Mouse (Mus musculus): Measurements from ENCODE around the gene Kif13a.

DNA sequence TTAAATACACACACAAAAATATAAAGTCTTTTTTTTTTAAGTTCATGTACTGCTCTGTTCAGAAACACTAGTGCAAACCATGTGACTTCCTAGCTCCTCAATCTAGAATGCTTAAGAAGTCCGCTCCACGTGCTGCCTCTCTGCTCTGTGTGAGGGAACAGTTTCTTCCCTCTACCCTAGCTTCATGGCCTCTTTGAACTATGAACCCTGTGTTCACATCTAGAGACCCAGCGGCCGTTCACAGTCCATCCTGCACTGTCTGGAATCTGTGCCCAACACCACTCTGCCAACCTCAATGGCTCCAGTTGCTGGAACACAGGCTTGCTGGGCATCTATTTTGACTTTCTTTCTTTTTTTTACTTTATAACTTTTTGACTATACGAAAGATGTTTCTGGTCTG is 75.2 kb downstream of the Kif13a start:
- no peak for TF ChIP-seq EP300 (optimal IDR thresholded peaks at IDR 0.05)
- no peak for TF ChIP-seq CTCF (IDR thresholded peaks at IDR 0.05; ENCODE audit: low read depth)
